Mouse (Mus musculus) testis, postnatal 14 days (tissue): ENCODE results near the gene Smpdl3b.
"Not testable (repeated sequence)": the region's sequence is repeated elsewhere in the genome, so short reads cannot be mapped to it uniquely, and the experiment has no call there.

Experiments
- DNase-seq: peaks from one replicate; pipeline ENCODE4 v3.0.0; 2021; ENCODE audit warnings: low spot score

The Smpdl3b gene

GRCm38 (mm10) chr4:132778562-132779201, 21.6 kb upstream of the Smpdl3b start:
- no peak for DNase-seq

- DNase-seq, result peak; percentile 28
These were observed 19.7 kb upstream of the Smpdl3b start for GRCm38 (mm10) chr4:132776764-132777163.

- DNase-seq, result no peak
These were observed 17.9 kb upstream of the Smpdl3b start for GRCm38 (mm10) chr4:132774905-132775304.

- DNase-seq, result no peak
These were observed 14.7 kb upstream of the Smpdl3b start for GRCm38 (mm10) chr4:132771776-132772175.

- DNase-seq, result peak; percentile 98
These were observed 11.1 kb upstream of the Smpdl3b start, which contains the start of gene Rpa2 for GRCm38 (mm10) chr4:132767914-132768876. Gene Rpa2, plus strand, starts transcription at chr4:132768332.

GRCm38 (mm10) chr4:132763125-132763524, 6.1 kb upstream of the Smpdl3b start:
- DNase-seq, result not testable (repeated sequence)

- no peak for DNase-seq
These were observed 5.5 kb upstream of the Smpdl3b start for GRCm38 (mm10) chr4:132762602-132763001.

- no peak for DNase-seq
These were observed 3.2 kb upstream of the Smpdl3b start for GRCm38 (mm10) chr4:132760296-132760695.

GRCm38 (mm10) chr4:132757633-132758351, 740 bp upstream of the Smpdl3b start:
- no peak for DNase-seq

GRCm38 (mm10) chr4:132752992-132753391, 4.1 kb downstream of the Smpdl3b start:
- no peak for DNase-seq

GRCm38 (mm10) chr4:132749258-132749982, 7.6 kb downstream of the Smpdl3b start:
- no peak for DNase-seq

- no peak for DNase-seq
These were observed 8.3 kb downstream of the Smpdl3b start for GRCm38 (mm10) chr4:132748778-132749177.

- no peak for DNase-seq
These were observed 9.3 kb downstream of the Smpdl3b start for GRCm38 (mm10) chr4:132747664-132748259.

GRCm38 (mm10) chr4:132746911-132747517, 10.0 kb downstream of the Smpdl3b start:
- DNase-seq, result no peak

- peak; percentile 78 for DNase-seq
These were observed 12.8 kb downstream of the Smpdl3b start for GRCm38 (mm10) chr4:132743992-132744911.

GRCm38 (mm10) chr4:132741491-132741890, 15.6 kb downstream of the Smpdl3b start:
- DNase-seq, result no peak

GRCm38 (mm10) chr4:132737154-132737553, 19.9 kb downstream of the Smpdl3b start:
- not testable (repeated sequence) for DNase-seq

GRCm38 (mm10) chr4:132735894-132736293, 21.2 kb downstream of the Smpdl3b start:
- DNase-seq, result no peak

- no peak for DNase-seq
These were observed 21.7 kb downstream of the Smpdl3b start for GRCm38 (mm10) chr4:132735389-132735788.

GRCm38 (mm10) chr4:132734766-132735165, 22.3 kb downstream of the Smpdl3b start:
- DNase-seq, result no peak
